Mouse (Mus musculus): ENCODE measurements around the gene Tyro3.

Gene Tyro3

DNA sequence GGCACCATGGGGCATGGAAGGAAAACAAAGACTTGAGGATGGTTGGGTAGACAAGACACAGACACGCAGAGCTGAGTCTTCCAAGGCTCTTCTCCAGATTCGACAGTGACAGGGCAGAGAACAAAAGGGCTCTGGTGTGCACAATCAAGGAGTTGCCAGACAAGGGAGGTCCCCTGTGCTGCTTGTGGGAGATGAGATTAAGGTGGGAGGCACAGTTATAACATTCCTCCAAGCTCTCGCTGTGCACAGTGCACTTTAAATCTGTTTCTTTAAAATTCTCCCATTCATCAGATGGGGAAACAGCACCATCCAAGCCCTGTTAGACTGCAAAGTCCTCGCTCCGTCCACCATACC, 6.7 kb downstream of the Tyro3 start:
- DNase-seq (ENCODE audit: low read depth): no peak

DNA sequence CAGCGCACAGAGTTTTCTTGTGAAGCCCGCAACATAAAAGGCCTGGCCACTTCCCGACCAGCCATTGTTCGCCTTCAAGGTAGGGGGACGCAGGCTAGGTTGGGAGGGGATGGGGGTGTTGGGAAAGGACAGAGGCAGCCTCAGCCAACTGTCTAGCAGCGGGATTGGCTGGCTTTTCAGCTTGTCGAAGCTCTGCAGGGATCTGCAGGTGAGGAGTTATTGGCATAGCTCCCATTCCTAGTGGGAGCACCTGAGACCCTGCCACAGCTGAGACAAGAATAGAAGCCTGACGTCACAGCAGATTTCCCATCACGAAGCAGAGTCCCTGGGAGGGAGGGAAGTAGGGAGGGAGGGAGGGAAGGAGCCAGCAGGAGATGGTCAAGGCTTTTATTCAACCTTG, 7.2 kb downstream of the Tyro3 start:
- no peak for DNase-seq (ENCODE audit: low read depth)

DNA sequence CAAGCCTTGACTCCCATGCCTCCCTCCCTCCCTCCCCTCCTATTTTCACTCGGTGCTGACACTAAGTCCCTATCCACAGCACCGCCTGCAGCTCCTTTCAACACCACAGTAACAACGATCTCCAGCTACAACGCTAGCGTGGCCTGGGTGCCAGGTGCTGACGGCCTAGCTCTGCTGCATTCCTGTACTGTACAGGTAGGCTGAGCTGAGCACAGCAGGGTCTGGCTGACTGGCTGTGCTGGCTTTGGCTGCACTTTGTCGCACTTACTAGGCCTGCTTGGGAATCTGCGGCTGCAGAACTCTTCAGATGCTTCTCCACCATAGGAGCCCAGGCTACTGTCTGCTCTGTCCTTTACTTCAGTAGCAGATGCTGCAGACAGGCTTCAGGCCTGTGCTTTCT, 8.0 kb downstream of the Tyro3 start:
- no peak for DNase-seq (ENCODE audit: low read depth)

DNA sequence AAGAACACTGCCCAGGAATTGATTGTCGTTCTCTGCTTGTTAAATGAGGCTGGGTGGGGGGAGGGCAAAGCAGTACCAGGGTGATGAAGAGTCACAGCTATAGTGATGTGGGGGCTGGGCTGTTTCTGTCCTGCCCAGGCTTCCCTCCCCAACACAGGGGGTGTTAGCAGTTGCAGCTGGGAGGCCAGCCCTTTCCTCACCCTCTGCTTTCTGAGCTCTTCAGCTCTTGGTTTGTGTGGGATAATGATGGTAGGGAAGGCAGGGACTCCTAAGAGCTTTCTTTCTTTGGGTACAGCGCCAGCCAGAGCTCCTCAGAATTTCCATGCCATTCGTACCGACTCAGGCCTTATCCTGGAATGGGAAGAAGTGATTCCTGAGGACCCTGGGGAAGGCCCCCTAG, 10.9 kb downstream of the Tyro3 start:
- DNase-seq (ENCODE audit: low read depth): no peak

DNA sequence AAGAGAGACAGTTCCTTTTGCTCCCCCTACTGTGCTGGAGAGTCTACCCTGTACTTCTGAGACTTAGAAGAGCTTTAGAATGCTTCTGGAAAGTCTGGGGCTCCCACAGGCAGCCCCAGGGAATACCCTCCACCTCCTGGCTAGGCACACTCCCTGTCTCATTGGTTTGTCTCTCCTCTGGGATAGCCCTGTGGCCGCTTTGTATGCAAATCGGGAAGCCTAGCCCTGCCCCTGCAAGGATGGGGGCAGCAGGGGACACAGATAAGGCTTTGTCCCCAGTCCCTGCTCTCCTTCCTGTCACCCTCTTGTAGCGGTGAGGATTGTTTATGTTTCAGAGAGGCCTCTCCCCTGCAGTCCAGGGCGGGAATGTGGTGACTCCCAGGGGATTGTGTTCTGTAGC, 11.3 kb downstream of the Tyro3 start:
- DNase-seq (ENCODE audit: low read depth): no peak

DNA sequence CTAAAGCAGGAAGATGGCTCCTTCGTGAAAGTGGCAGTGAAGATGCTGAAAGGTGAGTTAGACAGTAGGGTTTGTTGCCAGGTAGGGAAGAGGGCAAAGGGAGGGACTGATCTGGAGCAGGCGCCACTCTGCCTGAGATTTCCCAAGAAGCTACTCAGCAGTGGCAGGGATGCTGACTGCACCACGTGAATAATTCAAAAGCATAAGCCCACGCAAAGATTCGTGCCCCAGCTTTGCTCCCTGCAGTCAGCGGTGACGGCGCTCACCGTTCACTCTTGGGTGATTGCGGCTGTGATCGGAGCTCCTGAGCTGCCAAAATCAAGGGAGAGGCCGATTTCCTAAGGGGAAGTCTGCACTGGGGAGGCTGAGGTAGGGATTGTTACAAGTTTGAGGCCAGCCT, 13.4 kb downstream of the Tyro3 start:
- DNase-seq (ENCODE audit: low read depth): no peak

DNA sequence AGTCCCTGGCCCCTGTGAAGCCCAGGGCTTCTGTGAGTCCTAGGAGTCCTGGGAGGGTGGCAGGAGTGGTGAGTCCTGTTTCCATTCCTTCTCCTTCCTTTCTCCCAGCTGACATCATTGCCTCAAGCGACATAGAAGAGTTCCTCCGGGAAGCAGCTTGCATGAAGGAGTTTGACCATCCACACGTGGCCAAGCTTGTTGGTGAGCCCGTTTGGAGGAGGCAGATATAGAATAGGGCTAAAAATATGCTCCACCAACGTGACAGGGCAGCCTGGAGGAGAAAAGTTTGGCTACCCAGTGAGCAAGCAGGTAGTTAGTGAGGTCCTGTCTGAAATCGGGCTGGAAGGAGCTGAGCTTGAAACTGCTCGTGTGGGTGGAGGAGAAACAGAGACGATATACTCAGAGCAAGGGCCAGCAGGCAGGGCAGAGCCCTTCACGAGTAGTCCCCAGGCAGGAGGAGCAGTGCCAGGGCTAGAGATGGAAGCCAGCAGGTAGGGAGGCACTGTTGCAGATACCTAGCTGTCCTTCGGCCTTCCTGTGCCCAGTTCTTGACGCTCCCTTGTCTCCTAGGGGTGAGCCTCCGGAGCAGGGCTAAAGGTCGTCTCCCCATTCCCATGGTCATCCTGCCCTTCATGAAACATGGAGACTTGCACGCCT, 14.1 kb downstream of the Tyro3 start:
- DNase-seq (ENCODE audit: low read depth): no peak

DNA sequence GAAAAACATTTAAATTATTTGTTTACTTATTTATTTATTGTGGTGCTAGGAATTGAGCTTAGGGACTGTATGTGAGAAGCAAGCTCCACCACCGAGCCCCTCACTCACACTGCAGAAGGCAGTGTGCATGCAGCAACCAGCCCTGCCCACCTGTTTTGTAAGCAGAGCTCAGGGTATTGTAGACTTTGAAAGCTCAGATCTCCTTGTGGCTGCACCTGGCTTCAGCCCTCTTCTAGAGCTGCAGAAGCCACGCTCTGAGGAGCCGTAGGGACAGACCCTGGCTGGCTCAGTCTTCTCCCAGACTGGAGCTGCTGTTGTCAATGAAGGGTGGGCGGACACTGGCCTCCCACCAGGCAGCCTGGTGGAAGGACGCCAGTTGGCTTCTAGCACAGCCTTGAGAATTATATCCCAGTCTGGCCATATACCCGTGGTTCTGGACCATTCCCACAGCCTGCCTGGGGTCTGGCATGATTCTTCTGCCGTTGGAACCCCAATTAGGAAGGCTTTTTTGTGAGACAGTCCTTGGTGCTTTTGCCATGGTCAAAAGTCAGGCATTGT, 16.9 kb downstream of the Tyro3 start:
- no peak for DNase-seq (ENCODE audit: low read depth)

DNA sequence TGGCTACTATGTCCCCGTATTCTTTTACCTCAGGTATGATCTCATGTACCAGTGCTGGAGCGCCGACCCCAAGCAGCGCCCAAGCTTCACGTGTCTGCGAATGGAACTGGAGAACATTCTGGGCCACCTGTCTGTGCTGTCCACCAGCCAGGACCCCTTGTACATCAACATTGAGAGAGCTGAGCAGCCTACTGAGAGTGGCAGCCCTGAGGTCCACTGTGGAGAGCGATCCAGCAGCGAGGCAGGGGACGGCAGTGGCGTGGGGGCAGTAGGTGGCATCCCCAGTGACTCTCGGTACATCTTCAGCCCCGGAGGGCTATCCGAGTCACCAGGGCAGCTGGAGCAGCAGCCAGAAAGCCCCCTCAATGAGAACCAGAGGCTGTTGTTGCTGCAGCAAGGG, 19.1 kb downstream of the Tyro3 start:
- DNase-seq (ENCODE audit: low read depth): no peak

DNA sequence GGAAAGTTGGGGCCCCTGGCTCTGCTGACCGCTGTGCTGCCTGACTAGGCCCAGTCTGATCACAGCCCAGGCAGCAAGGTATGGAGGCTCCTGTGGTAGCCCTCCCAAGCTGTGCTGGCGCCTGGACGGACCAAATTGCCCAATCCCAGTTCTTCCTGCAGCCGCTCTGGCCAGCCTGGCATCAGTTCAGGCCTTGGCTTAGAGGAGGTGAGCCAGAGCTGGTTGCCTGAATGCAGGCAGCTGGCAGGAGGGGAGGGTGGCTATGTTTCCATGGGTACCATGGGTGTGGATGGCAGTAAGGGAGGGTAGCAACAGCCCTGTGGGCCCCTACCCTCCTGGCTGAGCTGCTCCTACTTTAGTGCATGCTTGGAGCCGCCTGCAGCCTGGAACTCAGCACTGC, 19.5 kb downstream of the Tyro3 start:
- DNase-seq (ENCODE audit: low read depth): no peak

DNA sequence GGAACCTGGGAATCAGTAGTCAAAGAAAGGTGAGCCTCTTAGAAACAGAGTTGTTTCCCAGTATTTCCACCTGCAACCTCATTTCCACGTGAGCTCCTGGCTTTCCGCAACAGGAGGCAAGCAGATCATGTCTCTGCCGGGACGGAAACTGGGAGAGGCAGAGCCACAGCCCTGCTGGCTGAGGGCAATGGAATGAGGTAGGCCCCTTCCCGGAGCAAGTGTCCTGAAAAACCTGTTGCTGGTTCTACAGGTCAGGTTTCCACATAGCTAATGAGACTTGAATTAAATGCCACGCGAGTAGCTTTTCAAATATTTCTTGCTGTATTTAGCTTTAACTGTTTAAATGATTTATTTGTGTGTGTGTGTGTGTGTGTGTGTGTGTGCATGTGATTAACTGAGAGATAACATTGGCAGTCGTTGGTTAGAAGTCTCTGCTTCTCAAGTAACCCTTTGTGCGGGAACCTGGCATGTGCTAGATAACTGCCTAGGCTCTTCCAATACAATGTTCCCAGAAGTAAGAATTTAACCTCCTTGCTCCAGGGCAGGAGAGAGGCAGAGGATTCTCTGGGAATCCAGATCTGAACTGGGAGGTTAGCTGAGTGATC, 21.2 kb downstream of the Tyro3 start:
- no peak for DNase-seq (ENCODE audit: low read depth)

DNA sequence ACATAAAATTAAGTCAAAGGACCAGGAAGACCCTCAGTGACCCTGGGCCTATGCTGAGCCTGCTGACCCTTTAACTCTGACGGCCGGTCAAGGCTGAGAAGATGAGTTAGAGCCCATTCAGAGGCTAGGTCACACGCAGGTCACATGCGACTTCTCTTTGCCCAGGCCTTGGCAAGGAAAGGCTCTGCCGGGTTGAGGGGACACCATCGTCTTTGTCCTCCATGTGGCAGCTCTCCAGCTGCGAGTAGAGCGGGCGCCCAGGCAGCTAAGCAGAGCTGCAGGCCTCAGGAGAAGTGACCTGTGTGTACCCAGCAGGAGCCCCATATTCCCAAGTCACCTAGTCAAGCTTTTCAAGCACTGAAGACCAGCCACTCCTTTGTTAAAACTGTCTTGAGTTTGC, 23.6 kb downstream of the Tyro3 start:
- DNase-seq (ENCODE audit: low read depth): no peak

DNA sequence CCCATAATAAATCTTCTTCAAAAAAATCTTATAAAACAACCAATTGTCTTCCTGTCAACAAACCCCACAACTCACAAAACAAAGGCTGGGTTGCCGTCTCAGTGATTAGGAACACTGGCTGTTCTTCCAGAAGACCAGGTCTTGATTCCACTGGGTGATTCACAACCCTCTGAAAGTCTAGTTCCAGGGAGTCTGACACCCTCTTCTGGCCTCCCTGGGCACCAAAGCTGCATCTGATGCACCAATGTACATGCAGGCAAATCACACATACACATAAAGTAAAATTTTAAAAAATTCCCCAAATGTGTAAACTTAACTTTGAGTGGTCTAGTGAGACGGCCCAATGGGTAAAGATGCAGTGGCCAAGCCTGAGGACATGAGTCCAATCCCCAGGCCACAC, 33.0 kb downstream of the Tyro3 start:
- DNase-seq (ENCODE audit: low read depth): no peak

DNA sequence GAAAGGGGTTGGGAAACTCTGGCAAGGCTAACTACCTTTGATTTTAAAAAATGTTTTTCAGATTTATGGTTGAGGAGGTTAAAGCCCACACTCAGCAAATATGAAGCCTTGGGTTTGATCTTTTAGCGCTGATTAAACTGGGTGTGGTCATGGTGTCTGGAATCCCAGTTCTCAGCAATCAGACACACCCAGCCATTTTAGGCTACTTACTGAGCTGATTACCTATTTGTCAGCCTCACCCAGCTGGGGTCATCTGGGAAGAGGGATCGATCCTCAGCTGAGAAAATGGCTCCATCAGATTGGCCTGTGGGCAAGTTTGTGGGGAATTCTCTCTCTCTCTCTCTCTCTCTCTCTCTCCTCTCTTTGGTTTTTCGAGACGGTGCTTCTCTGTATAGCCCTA, 36.7 kb downstream of the Tyro3 start:
- DNase-seq (ENCODE audit: low read depth): no peak

DNA sequence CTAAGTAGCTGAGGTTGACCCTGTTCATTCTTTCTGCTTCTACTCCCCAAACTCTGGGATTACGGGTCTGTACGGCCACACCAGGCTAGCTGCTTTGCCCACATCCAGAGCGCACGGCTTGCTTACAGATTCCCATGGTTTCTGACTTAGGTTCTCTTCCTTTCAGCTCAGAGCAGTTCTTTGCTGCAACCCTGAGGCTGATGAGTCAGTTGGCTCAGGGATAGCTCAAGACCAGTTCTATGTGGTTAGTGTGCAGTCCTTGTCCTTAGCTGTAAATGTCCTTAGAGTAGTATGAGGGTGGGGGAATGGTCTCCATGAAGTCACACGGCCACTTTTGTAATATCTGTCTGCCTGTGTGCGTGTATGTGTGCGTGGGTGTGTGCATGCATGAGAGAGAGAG, 40.1 kb downstream of the Tyro3 start:
- DNase-seq (ENCODE audit: low read depth): no peak

DNA sequence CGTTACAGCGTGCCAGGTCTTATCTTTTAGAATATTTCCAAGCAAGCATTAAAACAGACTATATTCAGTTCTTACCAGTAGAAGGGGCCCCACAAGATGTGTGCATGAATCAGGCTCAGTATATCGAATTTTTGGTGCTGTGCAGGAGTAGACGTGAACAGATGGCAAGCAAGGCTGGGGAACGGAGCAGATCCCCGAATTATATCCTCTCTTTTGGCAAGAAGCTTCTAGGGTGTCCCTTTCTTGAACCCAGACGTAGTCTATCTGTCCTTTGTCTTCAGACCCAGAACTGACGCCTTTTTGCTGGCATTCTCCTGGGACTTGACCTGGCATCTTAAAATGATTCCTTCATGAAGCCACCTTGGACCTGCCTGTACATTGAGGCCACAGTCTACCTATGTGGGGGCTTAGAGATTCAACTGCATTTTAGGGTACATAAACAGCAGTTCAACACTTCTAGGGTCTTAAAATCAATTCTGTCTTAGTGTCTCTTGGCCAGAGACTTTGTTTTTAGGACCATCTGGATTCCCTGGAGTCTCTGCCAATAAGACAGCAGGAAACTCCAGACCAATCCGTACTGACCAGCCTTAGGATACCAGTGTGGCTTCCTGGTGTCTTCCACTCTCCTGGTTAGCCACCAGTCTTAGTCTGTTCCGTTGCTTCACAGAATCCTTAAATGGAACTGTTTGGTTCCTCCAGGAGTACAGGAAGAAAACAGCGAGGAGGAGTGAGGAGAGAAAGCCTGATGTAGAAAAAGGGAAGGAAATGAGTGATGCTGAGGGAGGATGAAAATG, 41.0 kb downstream of the Tyro3 start:
- DNase-seq (ENCODE audit: low read depth): no peak

DNA sequence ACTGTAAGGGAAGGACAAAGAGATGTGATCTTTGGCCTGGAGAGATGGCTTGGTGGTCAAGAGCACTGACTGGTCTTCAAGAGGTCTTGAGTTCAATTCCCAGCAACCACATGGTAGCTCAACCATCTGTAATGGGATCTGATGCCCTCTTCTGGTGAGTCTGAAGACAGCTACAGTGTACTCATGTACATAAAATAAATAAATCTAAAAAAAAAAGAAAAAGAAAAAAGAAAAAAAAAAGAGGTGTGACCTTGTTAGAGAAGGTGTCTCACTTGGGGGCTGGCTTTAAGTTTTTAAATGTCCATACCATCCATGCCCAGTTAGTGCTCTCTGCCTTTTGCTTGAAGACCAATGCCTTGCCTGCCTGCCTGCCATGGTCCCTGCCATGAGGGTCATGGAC, 42.5 kb downstream of the Tyro3 start:
- no peak for DNase-seq (ENCODE audit: low read depth)

DNA sequence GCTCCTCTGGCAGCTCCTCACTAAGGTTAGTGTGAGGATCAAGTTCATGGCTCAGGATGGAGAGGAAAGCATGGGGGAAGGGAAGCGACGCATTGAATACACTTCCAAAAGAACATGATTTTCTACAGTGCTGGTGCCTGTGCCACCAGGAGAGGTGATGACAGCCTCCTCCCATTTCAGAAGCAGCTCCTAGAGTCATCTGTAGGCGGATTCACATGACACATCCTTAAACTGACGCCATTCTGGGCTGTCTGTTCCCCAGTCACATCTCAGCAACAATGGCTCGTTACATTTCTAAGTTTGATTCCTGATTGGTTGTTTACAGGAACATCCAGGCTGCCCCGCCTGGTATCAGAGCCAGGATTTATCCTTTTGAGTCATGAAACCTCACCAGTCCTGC, 44.5 kb downstream of the Tyro3 start:
- no peak for DNase-seq (ENCODE audit: low read depth)

DNA sequence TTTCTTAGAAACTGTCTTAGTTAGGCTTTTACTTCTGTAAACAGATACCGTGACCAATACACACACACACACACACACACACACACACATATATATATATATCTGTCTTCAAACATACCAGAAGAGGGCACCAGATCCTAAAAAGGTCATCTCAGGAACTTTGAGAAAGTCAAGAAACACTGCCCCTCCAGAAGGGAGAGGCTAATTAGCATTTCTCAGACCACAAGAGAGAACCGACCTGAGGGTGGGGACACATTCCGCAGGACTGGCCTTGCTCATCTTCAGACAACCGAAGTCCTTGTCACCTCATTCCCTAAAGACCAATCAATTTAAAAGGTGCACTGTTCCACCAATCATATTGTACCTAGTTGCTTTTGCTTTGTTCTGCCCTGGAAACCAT, 46.0 kb downstream of the Tyro3 start:
- DNase-seq (ENCODE audit: low read depth): peak; percentile 6

DNA sequence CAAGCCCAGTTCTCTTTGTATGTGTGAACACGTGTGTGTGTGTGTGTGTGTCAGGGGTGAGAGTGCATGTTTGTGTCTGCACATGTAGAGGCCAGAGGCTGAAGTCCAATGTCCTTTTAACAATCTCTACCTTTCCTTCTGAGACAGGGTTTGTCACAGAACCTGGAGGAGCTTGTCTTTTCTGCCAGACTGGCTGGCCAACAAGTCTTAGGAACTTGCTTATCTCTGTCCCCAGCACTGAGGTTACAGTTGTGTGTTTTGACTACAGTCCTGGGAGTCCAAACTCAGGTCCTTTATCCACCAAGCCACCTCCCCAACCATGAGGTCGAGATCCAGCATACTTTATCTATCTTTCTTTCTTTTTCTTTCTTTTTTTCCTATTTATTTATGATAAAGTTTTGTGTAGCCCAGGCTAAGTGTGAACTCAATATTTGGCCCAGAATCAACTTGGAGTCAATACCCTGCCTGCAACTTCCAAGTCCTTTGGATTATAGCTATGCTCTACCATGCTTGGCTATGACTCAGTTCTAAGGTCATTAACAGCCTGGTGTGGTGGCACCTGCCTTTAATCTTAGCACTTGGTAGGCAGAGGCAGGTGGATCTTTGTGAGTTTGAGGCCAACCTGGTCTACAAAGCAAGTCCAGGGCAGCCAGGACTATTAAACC, 48.5 kb downstream of the Tyro3 start:
- no peak for DNase-seq (ENCODE audit: low read depth)

DNA sequence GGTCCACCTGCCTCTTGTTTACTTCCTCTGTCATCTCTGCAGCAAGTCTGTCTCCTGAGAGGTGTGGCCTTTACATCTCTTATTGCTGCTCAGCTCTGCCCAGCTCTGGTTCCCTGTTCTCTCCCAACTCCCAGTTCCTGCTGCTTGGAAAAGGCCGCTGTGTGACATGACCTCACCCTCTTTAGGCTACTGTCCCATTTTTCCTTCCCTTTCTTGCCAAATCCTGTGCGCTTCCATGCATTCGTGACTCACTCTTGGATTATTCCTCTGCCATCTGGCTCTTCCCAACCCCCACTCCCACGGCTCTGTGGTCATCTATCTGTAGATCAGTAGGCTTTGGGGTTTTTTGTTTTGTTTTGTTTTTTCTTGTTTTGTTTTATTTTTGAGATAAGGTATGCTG, 49.4 kb downstream of the Tyro3 start:
- DNase-seq (ENCODE audit: low read depth): no peak

DNA sequence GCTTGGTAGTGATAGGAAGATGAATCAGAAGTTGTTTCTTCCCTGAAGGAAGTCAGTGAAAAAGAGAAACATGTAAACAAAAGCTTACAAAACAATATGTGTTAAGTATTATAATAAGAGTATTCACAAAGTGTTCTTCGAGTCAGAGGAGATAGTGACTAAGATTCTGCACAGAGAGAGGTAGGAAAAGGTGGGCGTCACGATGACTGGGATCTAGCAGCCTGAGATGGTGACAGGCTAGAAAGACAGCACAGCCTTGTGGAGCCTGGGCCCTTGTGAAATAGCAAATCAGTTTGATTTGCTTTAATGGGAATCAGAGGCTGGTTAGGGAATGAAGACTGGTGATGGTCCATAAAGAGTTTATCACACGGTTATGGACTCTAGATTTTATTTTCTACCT, 56.3 kb downstream of the Tyro3 start:
- no peak for DNase-seq (ENCODE audit: low read depth)

DNA sequence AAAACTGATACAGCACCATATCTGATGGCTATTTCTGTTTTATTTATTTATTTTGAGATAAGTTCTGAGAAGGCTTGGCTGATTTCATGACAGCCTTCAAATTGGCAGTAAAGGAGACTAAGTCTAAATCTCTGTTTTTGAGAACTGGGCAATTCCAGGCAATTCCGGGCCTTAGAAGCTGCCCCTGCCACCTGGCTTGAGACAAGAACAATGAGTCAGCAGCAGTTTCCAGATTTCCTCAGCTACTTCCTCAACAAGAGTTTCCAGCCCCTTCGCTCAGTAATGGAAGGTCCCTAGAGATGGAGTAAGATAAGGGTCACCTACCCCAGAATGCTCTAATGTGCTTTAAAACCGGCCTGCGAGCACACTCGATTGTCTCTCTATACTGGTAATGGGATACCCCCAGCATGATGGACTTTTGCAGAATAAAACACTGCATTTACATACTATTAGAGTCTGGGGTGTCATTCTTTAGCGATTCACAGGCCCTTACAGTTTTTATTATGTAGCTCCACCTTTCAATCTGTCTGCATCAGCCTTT, 57.8 kb downstream of the Tyro3 start:
- no peak for DNase-seq (ENCODE audit: low read depth)
